Mouse (Mus musculus) liver, embryonic 12.5 days (tissue): ENCODE data around the gene Tbc1d16. TPM values are rescaled to one million over a fixed set of nuclear protein-coding genes. Genes with fewer than 3 reads are reported as not detected.

Source experiments
- ATAC-seq: fragments of 200-750 bp; cut with Nextera tagmentation; 2 replicates; pipeline ENCODE4 v1.8.0; 2017; ENCODE audit warnings: moderate number of reproducible peaks, mild to moderate bottlenecking, moderate library complexity
- H3K27ac ChIP-seq: fragments of 300-500 bp; sonication (generic); 2 replicates; pipeline ENCODE4 v1.5.1; 2016; ENCODE audit warnings: mild to moderate bottlenecking
- H3K27me3 ChIP-seq: fragments of 300-500 bp; sonication (generic); replicated peaks from 2 replicates; pipeline ENCODE4 v1.6.1; 2016; ENCODE audit warnings: mild to moderate bottlenecking, moderate library complexity
- H3K36me3 ChIP-seq: fragments of 300-500 bp; sonication (generic); 2 replicates; pipeline ENCODE4 v1.6.1; 2016; ENCODE audit warnings: mild to moderate bottlenecking, moderate library complexity
- H3K4me1 ChIP-seq: fragments of 300-500 bp; sonication (generic); 2 replicates; pipeline ENCODE4 v1.6.1; 2016
- H3K4me2 ChIP-seq: fragments of 300-500 bp; sonication (generic); 2 replicates; pipeline ENCODE4 v1.6.1; 2016; ENCODE audit warnings: mild to moderate bottlenecking, moderate library complexity
- H3K4me3 ChIP-seq: fragments of 300-500 bp; sonication (generic); 2 replicates; pipeline ENCODE4 v1.5.1; 2016; ENCODE audit warnings: mild to moderate bottlenecking, moderate library complexity
- H3K9ac ChIP-seq: fragments of 300-500 bp; sonication (generic); 2 replicates; pipeline ENCODE4 v1.6.1; 2016; ENCODE audit warnings: mild to moderate bottlenecking, moderate library complexity
- H3K9me3 ChIP-seq: fragments of 300-500 bp; sonication (generic); replicated peaks from 2 replicates; pipeline ENCODE4 v1.6.1; 2016; ENCODE audit warnings: mild to moderate bottlenecking, moderate library complexity
- WGBS: fragments of 180-500 bp; shearing (Covaris S2); methylation state at CpG from one replicate; pipeline ENCODE4 v1.1.7; 2016; ENCODE audit not compliant: insufficient replicate concordance; 5-methylcytosine and 5-hydroxymethylcytosine counted together
- polyA plus RNA-seq: library from polyadenylated mRNA; unstranded; fragments of >200 nt; fragmentation: Nextera tagmentation; extraction: Ambion mirVana; gene quantifications from 2 replicates; pipeline ENCODE4 v1.2.1, GENCODE M21; 2016

Tbc1d16 gene
- polyA plus RNA-seq, 1 experiment from 2014 or later = 1.8 TPM

DNA sequence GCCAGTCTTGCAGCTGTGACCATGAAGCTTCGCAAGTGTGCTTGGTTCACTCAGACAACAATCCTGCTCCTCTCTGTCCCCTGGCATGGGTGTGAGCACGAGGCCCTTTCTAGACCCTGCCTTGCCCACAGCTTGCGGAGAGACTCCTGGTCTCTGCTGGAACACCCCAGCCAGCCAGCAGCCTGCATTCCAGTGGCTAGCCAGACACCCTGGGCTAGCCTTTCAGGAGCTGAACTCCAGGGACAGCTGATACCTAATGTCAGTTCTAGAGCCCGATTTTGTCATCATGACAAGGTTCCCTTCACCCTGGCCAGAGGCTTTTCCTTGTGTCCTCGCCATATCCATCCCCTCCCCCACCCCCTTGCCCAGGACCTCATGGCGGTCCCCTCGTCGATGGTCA is 81.1 kb downstream of the Tbc1d16 start:
- no peak overlapping the region for H3K9ac ChIP-seq
- 0 out of 2 replicates have a peak, but pooled peaks cover 4% of the 10 kb centered on the region for H3K36me3 ChIP-seq
- WGBS = 78% methylated on average over 8 of the region's 8 CpGs
- H3K4me1 ChIP-seq = 0 out of 2 replicates have a peak, but pooled peaks cover 6% of the 10 kb centered on the region
- no peak overlapping the region for H3K4me2 ChIP-seq
- no peaks in the 10 kb centered on the region for H3K9me3 ChIP-seq
- no peaks in the 10 kb centered on the region for H3K27me3 ChIP-seq
- no peak for ATAC-seq
- no peak overlapping the region for H3K27ac ChIP-seq
- no peak overlapping the region for H3K4me3 ChIP-seq

DNA sequence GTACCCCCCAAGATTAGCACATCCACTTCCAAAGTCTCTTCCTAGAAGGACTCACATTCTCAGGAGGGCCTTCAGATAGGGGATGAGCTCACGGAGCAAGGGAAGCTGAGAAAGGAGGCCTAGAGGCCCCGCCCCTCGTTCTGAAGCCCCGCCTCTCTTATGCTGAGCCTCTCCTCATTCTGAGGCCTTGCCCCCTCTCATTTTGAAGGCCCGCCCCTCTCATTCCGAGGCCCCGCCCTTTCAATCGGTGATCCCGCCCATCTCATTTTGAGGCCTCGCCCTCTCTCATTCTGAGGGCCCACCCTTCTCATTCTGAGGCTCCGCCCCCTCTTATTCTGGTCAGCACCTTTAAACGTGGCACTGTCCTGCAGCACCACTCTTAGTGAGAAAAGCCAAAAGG is 82.2 kb downstream of the Tbc1d16 start:
- Histone ChIP-seq H3K27ac (no peak overlapping the region), H3K36me3 (0 out of 2 replicates have a peak, but pooled peaks cover 4% of the 10 kb centered on the region), H3K27me3 (no peaks in the 10 kb centered on the region), H3K4me1 (0 out of 2 replicates have a peak, but pooled peaks cover 6% of the 10 kb centered on the region), H3K4me3 (no peak overlapping the region), H3K9me3 (no peaks in the 10 kb centered on the region), H3K9ac (no peak overlapping the region), H3K4me2 (no peak overlapping the region)
- WGBS = 23% methylated on average over 12 of the region's 12 CpGs
- no peak for ATAC-seq

DNA sequence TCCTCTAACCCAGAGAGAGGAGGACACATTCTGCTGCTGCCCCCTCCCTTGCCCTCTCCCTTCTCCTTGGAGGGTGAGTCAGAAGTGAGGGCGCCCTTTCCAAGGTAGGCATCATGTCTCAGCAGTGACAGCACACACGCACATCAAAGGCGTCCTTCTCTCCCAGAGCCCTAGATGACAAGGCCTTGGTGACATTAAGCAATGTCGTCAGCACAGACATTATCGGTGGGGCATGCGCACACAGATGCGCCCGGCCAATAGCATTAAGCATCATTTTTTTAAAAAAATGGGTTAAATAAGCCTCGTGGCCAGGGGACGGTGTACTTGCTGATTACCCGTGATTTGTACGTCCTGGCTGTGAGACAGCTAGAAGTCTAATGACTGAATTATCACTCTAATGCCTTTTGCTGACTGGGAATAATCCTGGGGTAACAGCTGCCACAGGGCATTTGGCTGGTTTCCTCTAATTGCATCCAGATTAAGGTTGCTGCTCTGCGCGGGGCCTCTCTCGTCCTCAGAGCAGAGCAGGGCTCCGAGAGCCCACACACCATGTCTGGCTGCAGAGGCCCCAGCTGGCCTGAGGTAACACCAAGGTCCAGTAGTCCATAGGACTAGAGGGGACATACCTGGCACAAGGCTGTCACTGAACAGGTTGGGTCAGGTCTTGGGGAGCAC is 83.4 kb downstream of the Tbc1d16 start:
- H3K27me3 ChIP-seq = no peaks in the 10 kb centered on the region
- no peak overlapping the region for H3K9ac ChIP-seq
- no peak overlapping the region for H3K4me3 ChIP-seq
- 77% methylated on average over 16 of the region's 16 CpGs for WGBS
- H3K27ac ChIP-seq = no peak overlapping the region
- no peaks in the 10 kb centered on the region for H3K9me3 ChIP-seq
- no peak for ATAC-seq
- H3K36me3 ChIP-seq = 0 out of 2 replicates have a peak, but pooled peaks cover 4% of the 10 kb centered on the region
- 0 out of 2 replicates have a peak, but pooled peaks cover 6% of the 10 kb centered on the region for H3K4me1 ChIP-seq
- H3K4me2 ChIP-seq = no peak overlapping the region

DNA sequence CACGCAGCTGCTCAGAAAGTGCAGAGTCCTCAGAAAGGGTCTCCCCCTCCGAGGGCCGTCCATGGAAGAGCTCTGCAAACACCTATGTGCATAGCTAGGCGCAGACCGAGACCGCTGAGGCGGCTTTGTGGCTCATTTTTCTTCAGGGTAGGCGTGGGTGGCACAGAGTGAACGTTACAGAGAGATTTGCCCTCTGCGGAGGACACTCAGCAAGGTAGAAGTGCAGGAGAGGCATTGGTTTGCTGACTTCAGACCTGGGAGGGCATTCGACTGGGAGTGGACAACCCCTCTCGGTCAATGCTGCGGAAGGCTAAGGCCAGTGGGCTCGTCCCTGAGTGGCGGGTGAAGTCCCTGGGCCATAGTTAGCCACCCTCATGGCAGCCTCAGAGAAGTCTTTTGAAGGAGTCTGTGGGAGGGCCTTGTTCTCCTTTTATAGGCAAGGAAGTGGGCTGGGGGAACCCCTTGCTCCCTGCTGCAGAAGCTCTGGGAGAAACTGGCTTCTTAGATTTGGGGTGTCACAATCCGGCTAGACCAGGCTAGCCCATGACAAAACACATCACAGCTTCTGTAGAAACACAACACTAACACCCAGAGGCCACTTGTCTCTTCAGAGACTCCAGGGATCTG is 84.8 kb downstream of the Tbc1d16 start:
- H3K4me1 ChIP-seq = 0 out of 2 replicates have a peak, but pooled peaks cover 6% of the 10 kb centered on the region

DNA sequence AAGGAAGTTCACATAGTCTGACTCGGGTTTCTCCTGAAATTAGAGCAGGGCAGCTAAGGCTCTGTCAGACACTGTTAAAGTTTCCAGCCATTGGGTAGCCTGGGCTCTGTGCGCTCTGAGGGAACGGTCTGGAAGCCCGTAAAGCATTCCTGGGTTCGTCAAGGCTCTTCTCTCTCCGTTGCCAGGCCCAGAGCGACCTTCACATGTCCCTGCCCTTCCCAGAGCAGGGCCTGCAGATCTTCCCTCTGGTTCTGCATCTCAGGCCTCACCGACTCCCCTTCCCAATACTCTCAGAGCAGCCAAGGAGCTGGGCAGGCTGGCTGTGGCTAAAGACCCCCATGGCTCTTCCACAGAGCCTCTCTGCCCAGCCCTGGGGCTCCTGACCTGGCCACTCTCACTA is 85.7 kb downstream of the Tbc1d16 start:
- H3K4me3 ChIP-seq = no peak overlapping the region
- H3K4me2 ChIP-seq = no peak overlapping the region
- no peak for ATAC-seq
- 0 out of 2 replicates have a peak, but pooled peaks cover 6% of the 10 kb centered on the region for H3K4me1 ChIP-seq
- no peaks in the 10 kb centered on the region for H3K36me3 ChIP-seq
- H3K9me3 ChIP-seq = no peaks in the 10 kb centered on the region
- 75% methylated on average over 8 of the region's 8 CpGs for WGBS
- H3K27ac ChIP-seq = no peak overlapping the region
- no peak overlapping the region for H3K9ac ChIP-seq
- H3K27me3 ChIP-seq = peaks cover 10% of the 10 kb centered on the region; the same call in 1 of the 2 replicates

More for the DNA sequence above, 84.8 kb downstream of the Tbc1d16 start:
- ATAC-seq = no peak
- 77% methylated on average over 16 of the region's 16 CpGs for WGBS
- Histone ChIP-seq H3K27me3 (peaks cover 7% of the 10 kb centered on the region; the same call in 1 of the 2 replicates), H3K27ac (no peak overlapping the region), H3K4me3 (no peak overlapping the region), H3K9me3 (no peaks in the 10 kb centered on the region), H3K4me2 (no peak overlapping the region), H3K36me3 (no peaks in the 10 kb centered on the region), H3K9ac (no peak overlapping the region)

DNA sequence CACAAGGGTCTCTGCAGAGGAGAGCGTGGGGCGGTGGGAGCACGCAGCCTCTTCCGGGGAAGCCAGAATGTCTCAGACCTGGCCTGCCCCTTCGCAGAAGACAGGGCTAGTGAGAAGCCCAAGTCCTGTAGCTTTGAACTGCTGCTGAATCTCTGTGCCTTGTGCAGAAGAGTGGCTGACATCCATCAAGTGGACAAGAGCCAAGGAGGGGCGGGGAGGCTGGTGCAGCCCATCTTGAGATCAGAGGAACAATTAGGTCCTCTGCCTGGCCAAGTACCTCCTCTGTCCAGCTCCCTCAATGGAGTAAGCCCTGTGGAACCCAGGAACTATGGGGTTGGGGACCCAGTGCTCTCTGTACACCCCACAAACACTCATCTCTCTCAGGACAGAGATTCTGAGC is 89.3 kb downstream of the Tbc1d16 start:
- Histone ChIP-seq H3K9me3 (no peaks in the 10 kb centered on the region), H3K4me3 (no peak overlapping the region), H3K9ac (no peak overlapping the region), H3K27ac (no peak overlapping the region), H3K4me2 (no peak overlapping the region), H3K36me3 (no peaks in the 10 kb centered on the region), H3K4me1 (peaks cover 11% of the 10 kb centered on the region), H3K27me3 (peaks cover 37% of the 10 kb centered on the region)
- WGBS = 81% methylated on average over 6 of the region's 6 CpGs
- no peak for ATAC-seq

DNA sequence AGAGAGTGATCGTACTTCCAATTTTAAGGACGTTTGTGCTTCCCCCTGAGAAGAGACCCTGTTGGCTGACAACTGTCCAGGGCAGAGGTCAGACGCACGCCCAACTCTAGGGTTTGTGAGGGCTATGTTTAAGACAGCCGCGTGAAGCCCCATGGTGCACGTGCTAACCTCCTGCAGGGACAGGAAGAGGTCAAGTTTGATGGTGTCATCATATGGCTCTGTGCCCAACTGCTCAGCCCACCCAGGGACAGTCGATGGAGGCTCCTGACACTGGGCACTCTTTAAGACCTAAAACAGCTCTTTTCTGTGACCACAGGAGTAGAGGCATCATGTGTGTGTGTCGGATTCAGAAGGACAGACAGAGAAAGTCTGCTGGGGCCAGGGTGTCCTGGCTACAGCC is 90.1 kb downstream of the Tbc1d16 start:
- WGBS = 66% methylated on average over 9 of the region's 9 CpGs
- ATAC-seq = no peak

DNA sequence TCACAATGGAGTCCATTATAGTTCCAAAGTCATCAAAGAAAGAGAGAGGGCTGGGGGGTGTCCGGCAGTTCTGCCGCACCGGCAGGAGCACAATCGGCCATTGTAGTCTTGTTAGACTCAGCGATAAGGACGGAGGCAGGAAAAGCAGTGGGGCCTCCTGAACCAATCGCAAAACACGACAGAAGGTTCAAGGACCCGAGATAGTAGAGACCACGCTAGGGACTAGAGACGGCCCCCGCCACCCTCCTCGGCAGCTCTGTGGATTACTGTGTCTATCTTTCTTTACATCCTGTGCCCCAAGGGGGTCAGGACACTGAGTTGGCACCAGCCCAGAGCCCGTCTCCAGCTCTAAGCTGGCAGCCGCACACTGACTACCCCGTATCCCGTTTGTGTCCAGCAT is 93.7 kb downstream of the Tbc1d16 start:
- no peak overlapping the region for H3K9ac ChIP-seq
- peaks cover 69% of the 10 kb centered on the region for H3K27me3 ChIP-seq
- peak overlapping the region; percentile 22 for H3K4me2 ChIP-seq
- H3K4me1 ChIP-seq = peaks cover 16% of the 10 kb centered on the region
- peak; percentile 31; the same call in 1 of the 2 replicates for ATAC-seq
- 26% methylated on average over 17 of the region's 17 CpGs for WGBS
- H3K27ac ChIP-seq = no peak overlapping the region
- no peaks in the 10 kb centered on the region for H3K9me3 ChIP-seq
- no peak overlapping the region for H3K4me3 ChIP-seq
- no peaks in the 10 kb centered on the region for H3K36me3 ChIP-seq

More for the DNA sequence above, 90.1 kb downstream of the Tbc1d16 start:
- Histone ChIP-seq H3K9me3 (no peaks in the 10 kb centered on the region), H3K27ac (no peak overlapping the region), H3K9ac (no peak overlapping the region), H3K4me1 (peaks cover 16% of the 10 kb centered on the region), H3K36me3 (no peaks in the 10 kb centered on the region), H3K27me3 (peaks cover 42% of the 10 kb centered on the region), H3K4me2 (no peak overlapping the region), H3K4me3 (no peak overlapping the region)

DNA sequence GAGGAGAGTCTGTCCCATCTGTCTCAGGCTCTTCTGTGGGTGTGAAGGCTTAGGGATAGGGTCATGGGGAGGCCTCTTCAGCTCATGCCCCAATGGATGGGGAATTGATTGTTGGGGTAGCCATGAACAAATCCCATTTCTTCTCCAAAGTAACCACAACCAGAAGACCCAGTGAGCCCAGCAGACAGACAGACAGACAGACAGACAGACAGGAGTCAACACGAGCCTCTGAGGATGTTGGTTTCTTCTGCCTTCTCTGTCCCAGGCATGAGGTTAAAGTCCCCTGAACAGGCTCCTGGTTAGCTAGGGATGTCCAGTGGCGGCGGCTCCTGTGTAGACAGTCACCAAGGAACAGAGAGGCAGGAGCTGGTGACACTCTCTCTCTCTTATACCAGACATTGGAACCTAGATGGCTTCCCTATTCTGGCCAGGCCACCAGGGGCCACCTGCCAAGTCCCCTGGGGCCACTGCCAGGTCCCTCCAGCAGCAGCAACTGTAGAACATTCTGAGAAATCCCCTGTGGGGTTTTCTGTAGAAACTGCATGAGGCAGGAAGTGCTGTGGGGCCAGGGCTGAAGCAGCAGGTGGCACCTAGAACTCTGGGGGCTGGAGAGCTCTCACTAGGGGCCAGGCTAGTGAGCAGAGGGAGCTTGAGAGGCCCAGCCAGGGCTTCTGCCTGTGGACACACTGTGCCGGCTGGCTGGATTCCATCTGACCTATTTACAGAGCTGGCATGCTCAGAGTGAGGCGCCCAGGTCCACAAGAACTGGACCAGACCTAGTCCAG is 94.7 kb downstream of the Tbc1d16 start:
- Histone ChIP-seq H3K9ac (no peak overlapping the region), H3K27ac (no peak overlapping the region), H3K4me3 (no peak overlapping the region), H3K27me3 (peaks cover 73% of the 10 kb centered on the region), H3K4me2 (0 out of 2 replicates have a peak overlapping the region, but pooled peaks have one; percentile 22), H3K36me3 (no peaks in the 10 kb centered on the region), H3K9me3 (no peaks in the 10 kb centered on the region), H3K4me1 (peaks cover 16% of the 10 kb centered on the region)
- 45% methylated on average over 5 of the region's 5 CpGs for WGBS
- no peak for ATAC-seq

DNA sequence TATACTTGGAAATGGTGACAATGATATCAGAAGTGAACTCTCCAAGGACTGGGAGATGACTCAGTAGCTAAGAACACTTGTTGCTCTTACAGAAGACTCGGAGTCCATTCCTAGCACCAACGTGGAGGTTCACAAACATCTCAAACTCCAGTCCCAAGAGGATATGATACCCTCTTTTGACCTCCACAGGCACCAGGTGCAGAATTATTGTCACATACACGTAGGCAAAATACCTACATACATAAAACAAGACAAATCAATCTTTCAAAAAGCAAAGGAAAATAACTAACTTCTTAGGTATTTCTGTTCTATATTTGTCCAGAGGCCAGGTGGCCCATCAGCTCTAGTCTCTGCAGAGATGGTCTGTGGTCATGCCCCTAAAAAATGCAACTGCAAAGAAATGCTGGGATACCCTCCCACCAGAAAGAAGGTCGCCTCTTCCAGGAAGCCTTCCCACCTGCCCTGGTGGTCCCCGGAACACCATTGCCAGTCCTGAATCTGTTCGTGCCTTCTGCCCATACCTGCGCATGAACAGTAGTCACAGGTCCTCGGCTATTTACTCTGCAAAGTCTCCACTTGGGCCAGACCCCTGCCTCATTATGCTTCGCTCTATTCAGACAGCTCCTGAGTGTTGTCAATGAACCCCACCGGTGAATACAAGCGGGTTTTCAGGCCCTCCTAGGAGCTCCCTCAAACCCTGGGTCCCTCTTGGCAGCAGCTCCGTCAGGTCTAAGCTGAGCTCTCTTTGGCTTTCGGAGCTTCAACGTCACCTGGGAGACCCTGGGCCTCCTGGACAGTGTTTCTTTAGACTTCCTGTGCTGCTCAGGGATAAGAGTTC is 95.9 kb downstream of the Tbc1d16 start:
- no peak for ATAC-seq

DNA sequence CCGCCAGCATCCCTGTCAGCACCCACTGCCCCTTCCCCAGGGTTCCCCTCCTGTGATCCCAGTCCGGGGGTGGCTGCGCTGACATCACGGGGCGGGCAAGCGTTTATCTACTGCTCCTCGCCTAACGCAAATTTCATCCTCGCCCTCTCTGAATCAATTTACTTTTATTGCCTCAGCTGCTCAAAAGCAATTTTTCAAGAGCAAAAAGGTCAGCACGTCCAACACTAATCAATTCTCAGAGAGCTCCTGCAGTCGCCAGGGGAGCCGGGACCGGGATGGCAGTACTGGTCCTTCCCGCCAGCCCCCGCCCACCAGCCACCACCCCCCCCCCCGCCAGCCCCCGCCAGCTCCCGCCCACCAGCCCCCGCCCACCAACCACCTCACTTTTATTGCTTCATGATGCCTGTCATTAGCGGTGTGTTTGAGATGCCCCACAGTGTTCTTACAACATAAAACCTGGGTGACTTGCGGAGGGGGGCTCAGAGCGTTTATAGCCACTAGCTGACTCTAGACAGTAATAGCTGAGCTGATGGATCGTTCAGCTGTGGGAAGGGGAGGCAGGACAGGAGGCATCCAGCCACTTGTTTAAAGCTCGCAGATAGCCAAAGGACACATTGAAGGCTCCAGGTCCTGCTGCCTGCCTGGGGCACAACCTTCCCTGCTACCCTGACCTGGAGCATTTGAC is 98.1 kb downstream of the Tbc1d16 start:
- Histone ChIP-seq H3K4me3 (no peak overlapping the region), H3K9me3 (no peaks in the 10 kb centered on the region), H3K4me2 (peak overlapping the region; percentile 10; the same call in 1 of the 2 replicates), H3K27ac (no peak overlapping the region), H3K27me3 (peaks cover 77% of the 10 kb centered on the region), H3K4me1 (peaks cover 40% of the 10 kb centered on the region), H3K9ac (no peak overlapping the region), H3K36me3 (no peaks in the 10 kb centered on the region)
- 25% methylated on average over 24 of the region's 24 CpGs for WGBS
- ATAC-seq = no peak

More for the DNA sequence above, 95.9 kb downstream of the Tbc1d16 start:
- Histone ChIP-seq H3K36me3 (no peaks in the 10 kb centered on the region), H3K4me3 (no peak overlapping the region), H3K9ac (no peak overlapping the region), H3K27ac (no peak overlapping the region), H3K4me1 (peaks cover 23% of the 10 kb centered on the region), H3K27me3 (peaks cover 80% of the 10 kb centered on the region), H3K9me3 (no peaks in the 10 kb centered on the region), H3K4me2 (no peak overlapping the region)
- WGBS = 67% methylated on average over 14 of the region's 14 CpGs
